Mouse (Mus musculus) common myeloid progenitor, adult 5-6 weeks (primary cell): Measurements from ENCODE around the gene Rnaseh2a. TPM values are rescaled to one million over a fixed set of nuclear protein-coding genes. Genes with fewer than 3 reads are reported as not detected.
"Not testable (repeated sequence)": the region's sequence is repeated elsewhere in the genome, so short reads cannot be mapped to it uniquely, and the experiment has no call there.

ENCODE experiments used
- ATAC-seq: replicated peaks from 2 replicates; pipeline ENCODE4 v1.8.0; 2016; ENCODE audit warnings: low read depth, mild to moderate bottlenecking, moderate TSS enrichment, inconsistent platforms; ENCODE audit not compliant: poor library complexity, severe bottlenecking
- total RNA-seq: library from RNA; stranded (forward); fragments of 200-1000, 187-1606 nt; gene quantifications from 2 replicates; pipeline ENCODE4 v1.2.3, GENCODE M21; 2017

The Rnaseh2a gene
- total RNA-seq, 1 experiment from 2014 or later = 95.8 TPM

DNA sequence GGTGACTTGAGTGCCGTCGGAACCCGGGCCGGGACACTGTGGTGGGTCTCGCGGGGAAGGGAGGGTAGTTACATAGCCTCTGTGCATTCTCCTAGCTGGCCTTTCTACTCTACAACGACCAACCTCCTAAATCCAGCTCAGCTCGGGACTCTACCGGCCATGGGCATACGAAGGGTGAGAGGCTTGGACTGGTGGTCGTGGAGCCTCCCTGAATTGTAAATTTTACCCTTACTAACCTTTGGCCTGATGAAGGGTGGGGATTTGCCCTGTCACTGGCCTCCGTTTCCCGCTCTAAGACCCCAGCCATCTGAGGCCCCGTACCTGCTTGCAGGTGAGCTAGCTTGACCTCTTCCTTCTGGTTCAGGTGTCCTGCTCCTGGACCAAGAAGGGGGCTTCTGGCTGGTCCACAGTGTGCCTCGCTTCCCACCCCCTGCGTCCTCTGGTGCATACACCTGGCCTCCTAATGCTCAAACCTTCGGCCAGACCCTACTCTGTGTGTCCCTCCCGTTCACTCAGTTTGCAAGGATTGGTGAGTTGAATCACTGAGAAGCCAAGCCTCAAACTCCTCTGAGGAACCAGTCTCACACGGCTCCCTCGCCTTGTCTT lies 60.3 kb downstream of the Rnaseh2a start:
- ATAC-seq = no peak

DNA sequence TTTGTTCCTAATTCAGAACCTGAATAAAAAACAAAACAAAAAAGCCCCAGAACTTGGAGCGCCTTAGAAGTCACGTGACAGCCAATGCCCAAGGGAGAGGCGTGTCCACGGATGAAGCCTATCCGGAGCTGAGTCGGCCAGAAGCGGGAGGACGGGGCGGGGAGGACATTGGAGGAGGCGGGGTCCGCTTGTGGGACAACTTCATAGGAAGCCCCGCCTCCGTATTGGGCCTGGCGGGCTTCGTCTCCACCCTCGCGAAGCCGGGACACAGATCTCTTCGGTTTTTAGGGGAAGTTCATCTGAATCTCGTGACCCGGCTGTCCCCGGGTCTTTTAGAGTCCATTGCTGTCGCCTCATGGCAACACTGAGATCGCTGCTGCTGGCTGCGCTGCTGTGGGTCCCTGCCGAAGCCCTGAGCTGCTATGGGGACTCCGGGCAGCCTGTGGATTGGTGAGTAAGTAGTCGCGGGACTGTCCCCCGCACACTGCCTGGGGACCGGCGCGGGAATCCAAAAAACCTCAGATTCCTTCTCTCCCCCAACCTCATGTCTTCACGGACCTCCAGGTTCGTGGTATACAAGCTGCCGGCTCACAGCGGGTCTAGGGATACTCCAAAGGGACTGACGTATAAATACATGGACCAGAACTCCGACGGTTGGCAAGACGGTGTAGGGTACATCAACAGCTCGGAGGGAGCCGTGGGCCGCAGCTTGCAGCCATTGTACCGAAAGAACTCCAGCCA lies 61.0 kb downstream of the Rnaseh2a start, which contains the start of gene Dnase2a:
TSS of gene Dnase2a (plus strand) at position 140 of the 741 bp plus-strand sequence.
- ATAC-seq = peak; percentile 88

DNA sequence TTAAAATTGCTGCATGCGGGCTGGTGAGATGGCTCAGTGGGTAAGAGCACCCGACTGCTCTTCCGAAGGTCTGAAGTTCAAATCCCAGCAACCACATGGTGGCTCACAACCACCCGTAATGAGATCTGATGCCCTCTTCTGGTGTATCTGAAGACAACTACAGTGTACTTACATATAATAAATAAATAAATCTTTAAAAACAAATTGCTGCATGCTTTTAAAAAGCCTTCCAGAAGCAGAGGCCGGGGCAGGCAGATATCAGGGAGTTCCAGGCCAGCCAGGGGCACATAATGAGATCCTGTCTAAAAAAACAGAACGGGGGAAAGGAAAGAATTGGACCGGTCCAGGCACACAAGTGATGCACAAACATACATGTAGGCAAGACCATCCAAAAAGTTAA lies 61.6 kb downstream of the Rnaseh2a start:
- ATAC-seq = not testable (repeated sequence)

DNA sequence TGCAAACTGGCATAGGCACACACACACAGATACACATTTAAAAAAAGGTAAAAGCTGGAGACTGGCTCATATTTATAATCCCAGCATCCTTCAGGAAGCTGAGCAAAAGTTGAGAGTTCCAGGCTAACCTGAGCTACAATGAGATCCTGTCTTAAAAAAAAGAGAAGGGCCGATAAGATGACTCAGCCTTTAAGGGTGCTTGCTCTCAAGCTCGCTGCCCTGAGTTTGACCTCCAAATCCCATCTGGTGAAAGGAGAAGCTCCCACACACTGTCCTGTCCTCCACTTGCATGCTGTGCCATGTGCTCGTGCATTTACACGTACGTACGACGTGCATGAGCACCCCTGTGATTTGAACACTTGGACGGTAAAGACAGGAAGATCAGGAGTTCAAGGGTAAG lies 62.1 kb downstream of the Rnaseh2a start:
- no peak for ATAC-seq

DNA sequence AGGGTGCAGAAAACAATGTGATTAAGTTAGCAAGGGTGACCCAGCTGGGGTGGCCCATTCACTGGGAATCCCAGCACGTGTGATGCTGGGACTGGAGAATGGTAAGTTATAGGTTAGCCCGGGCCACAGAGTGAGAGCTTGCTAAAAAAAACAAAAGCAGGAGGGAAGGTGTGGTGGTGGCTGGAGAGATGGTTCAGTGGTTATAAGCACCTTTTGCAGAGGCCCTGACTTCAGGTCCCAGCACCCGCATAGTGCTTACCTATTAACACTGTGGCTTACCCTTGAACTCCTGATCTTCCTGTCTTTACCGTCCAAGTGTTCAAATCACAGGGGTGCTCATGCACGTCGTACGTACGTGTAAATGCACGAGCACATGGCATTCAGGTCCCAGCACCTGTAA lies 62.5 kb downstream of the Rnaseh2a start:
- ATAC-seq = no peak

Other genes with a start within 250 kb of the Rnaseh2a start
- gene G430095P16Rik, start 246.8 kb downstream of the Rnaseh2a start, total RNA-seq = 13.2 and 22.4 TPM in 2 replicates
- 11.6 and 15.5 TPM in 2 replicates for gene Nfix, start 169.4 kb downstream of the Rnaseh2a start, total RNA-seq
- gene Dand5, start 146.9 kb downstream of the Rnaseh2a start, total RNA-seq = 2.8 and 4.1 TPM in 2 replicates
- 56.5 and 63.7 TPM in 2 replicates for gene Gadd45gip1, start 138.2 kb downstream of the Rnaseh2a start, total RNA-seq
- 30.0 and 45.4 TPM in 2 replicates for gene Rad23a, start 129.1 kb downstream of the Rnaseh2a start, total RNA-seq
- gene Calr, start 122.8 kb downstream of the Rnaseh2a start, total RNA-seq = 1,972 and 2,060 TPM in 2 replicates
- gene Farsa, start 112.8 kb downstream of the Rnaseh2a start, total RNA-seq = 130 and 162 TPM in 2 replicates
- 138 and 142 TPM in 2 replicates for gene Syce2, start 97.7 kb downstream of the Rnaseh2a start, total RNA-seq
- gene Gcdh, start 75.8 kb downstream of the Rnaseh2a start, total RNA-seq = 16.4 and 25.2 TPM in 2 replicates
- 71.2 and 79.8 TPM in 2 replicates for gene Klf1, start 67.8 kb downstream of the Rnaseh2a start, total RNA-seq
- 41.0 and 47.0 TPM in 2 replicates for gene Dnase2a, start 61.2 kb downstream of the Rnaseh2a start, total RNA-seq
- not detected in 2 replicates for gene Mast1, start 32.4 kb downstream of the Rnaseh2a start, total RNA-seq
- gene Rtbdn, start 22.8 kb downstream of the Rnaseh2a start, total RNA-seq = not detected in 2 replicates
- not detected in 2 replicates for gene Gm49661, start 334 bp downstream of the Rnaseh2a start, total RNA-seq
- 631 and 634 TPM in 2 replicates for gene Prdx2, start 180 bp downstream of the Rnaseh2a start, total RNA-seq
- gene Junb, start 9.0 kb upstream of the Rnaseh2a start, total RNA-seq = 82.2 and 102 TPM in 2 replicates
- gene Hook2, start 20.8 kb upstream of the Rnaseh2a start, total RNA-seq = 9.2 and 13.5 TPM in 2 replicates
- not detected in 2 replicates for gene Best2, start 44.8 kb upstream of the Rnaseh2a start, total RNA-seq
- gene Asna1, start 55.5 kb upstream of the Rnaseh2a start, total RNA-seq = 52.3 and 52.6 TPM in 2 replicates
- 202 and 410 TPM in 2 replicates for gene Trir, start 57.1 kb upstream of the Rnaseh2a start, total RNA-seq
- gene Tnpo2, start 67.1 kb upstream of the Rnaseh2a start, total RNA-seq = 15.5 and 23.2 TPM in 2 replicates
- 3.9 and 8.4 TPM in 2 replicates for gene Fbxw9, start 90.3 kb upstream of the Rnaseh2a start, total RNA-seq
- gene Gm5741, start 98.2 kb upstream of the Rnaseh2a start, total RNA-seq = not detected in 2 replicates
- 29.8 and 34.1 TPM in 2 replicates for gene Dhps, start 102.0 kb upstream of the Rnaseh2a start, total RNA-seq
- 52.3 and 58.1 TPM in 2 replicates for gene Wdr83os, start 111.0 kb upstream of the Rnaseh2a start, total RNA-seq
- 25.7 and 26.7 TPM in 2 replicates for gene Wdr83, start 111.5 kb upstream of the Rnaseh2a start, total RNA-seq
- gene Man2b1, start 113.5 kb upstream of the Rnaseh2a start, total RNA-seq = 39.6 and 42.0 TPM in 2 replicates
- gene Zfp791, start 153.3 kb upstream of the Rnaseh2a start, total RNA-seq = not detected in 2 replicates
- gene Cks1brt, start 182.2 kb upstream of the Rnaseh2a start, total RNA-seq = not detected in 2 replicates